Mouse (Mus musculus) liver, embryonic 11.5 days (tissue): Measurements from ENCODE around the gene Plekha4. TPM values are rescaled to one million over a fixed set of nuclear protein-coding genes. Genes with fewer than 3 reads are reported as not detected.

Experiments used
- ATAC-seq: fragments of 200-750 bp; cut with Nextera tagmentation; replicated peaks from 2 replicates; pipeline ENCODE4 v1.8.0; 2017; ENCODE audit warnings: moderate number of reproducible peaks, mild to moderate bottlenecking, moderate TSS enrichment, moderate library complexity; ENCODE audit not compliant: low FRiP score
- DNase-seq: peaks from one replicate; pipeline ENCODE4 v3.0.0-alpha.2; 2017; ENCODE audit warnings: low spot score
- H3K27ac ChIP-seq: fragments of 300-500 bp; sonication (generic); 2 replicates; pipeline ENCODE4 v1.5.1; 2014; ENCODE audit warnings: mild to moderate bottlenecking, low read depth, low read length, control low read depth
- H3K27me3 ChIP-seq: fragments of 300-500 bp; sonication (generic); replicated peaks from 2 replicates; pipeline ENCODE4 v1.6.1; 2014; ENCODE audit warnings: low read length, mixed read lengths; ENCODE audit not compliant: control insufficient read depth, insufficient read depth
- H3K36me3 ChIP-seq: fragments of 300-500 bp; sonication (generic); 2 replicates; pipeline ENCODE4 v1.6.1; 2014; ENCODE audit warnings: mild to moderate bottlenecking, low read length, moderate library complexity, mixed read lengths; ENCODE audit not compliant: control insufficient read depth, insufficient read depth
- H3K4me1 ChIP-seq: fragments of 300-500 bp; sonication (generic); replicated peaks from 2 replicates; pipeline ENCODE4 v1.6.1; 2014; ENCODE audit warnings: low read length, mixed read lengths; ENCODE audit not compliant: control insufficient read depth, insufficient read depth
- H3K4me2 ChIP-seq: fragments of 300-500 bp; sonication (generic); 2 replicates; pipeline ENCODE4 v1.6.1; 2014; ENCODE audit warnings: mild to moderate bottlenecking, control low read depth, moderate library complexity
- H3K4me3 ChIP-seq: fragments of 300-500 bp; sonication (generic); 2 replicates; pipeline ENCODE4 v1.5.1; 2014; ENCODE audit warnings: low read depth, low read length, control low read depth
- H3K9ac ChIP-seq: fragments of 300-500 bp; sonication (generic); 2 replicates; pipeline ENCODE4 v1.6.1; 2014; ENCODE audit warnings: low read depth, low read length, control low read depth
- H3K9me3 ChIP-seq: fragments of 300-500 bp; sonication (generic); 2 replicates; pipeline ENCODE4 v1.6.1; 2016; ENCODE audit warnings: low read length, inconsistent platforms, mixed read lengths; ENCODE audit not compliant: control insufficient read depth
- WGBS: fragments of 180-500 bp; shearing (Covaris S2); extraction: QIAGEN DNeasy Blood & Tissue Kit; methylation state at CpG from one replicate; pipeline ENCODE4 v1.1.7; 2014; 5-methylcytosine and 5-hydroxymethylcytosine counted together
- polyA plus RNA-seq: library from polyadenylated mRNA; unstranded; fragments of >200 nt; fragmentation: Nextera tagmentation; extraction: Ambion mirVana; gene quantifications from 2 replicates; pipeline ENCODE4 v1.2.1, GENCODE M21; 2014

Gene Plekha4
- polyA plus RNA-seq, 1 experiment from 2014 or later: 0.89 TPM

DNA sequence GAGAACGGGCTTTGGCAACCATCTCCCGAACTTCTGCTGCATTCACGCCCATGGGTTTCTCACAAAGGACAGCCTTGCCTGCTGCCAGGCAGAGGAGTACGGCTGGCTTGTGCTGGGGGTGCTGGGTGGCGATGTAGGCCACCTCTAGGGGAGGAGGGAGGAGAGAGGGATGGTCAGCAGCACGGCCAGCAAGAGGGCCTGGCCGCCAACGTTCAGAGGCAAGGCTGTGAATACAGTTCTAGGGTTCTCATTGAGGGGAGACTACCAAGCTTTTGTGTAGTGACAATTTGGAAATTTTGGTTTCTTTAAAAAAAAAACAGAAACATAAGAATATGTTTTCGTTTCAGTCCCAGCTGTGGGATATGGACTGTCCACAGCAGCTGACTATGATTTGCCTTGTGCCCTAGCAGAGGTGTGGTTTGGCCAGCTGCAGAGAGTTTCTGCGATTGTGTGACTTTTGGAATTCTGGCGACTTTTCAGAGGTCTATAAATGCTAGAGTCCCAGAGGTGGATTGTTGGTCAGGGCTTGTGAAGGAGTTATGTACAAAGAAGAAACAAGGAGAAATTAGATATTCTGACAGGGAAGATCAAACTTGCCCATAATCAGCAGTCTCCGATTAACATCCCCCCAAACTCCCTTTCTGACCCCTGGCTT lies 39.2 kb upstream of the Plekha4 start, which contains the start of gene Gm45808:
Gene Gm45808, minus strand, starts transcription at position 51 of the 655 bp plus-strand sequence.
- Histone ChIP-seq H3K27ac (peak within 1 kb of the TSS; percentile 39), H3K9ac (no peak within 1 kb of the TSS), H3K4me1 (peaks cover 44% of the 10 kb centered on the region), H3K4me3 (peak within 1 kb of the TSS; percentile 15; the same call in 1 of the 2 replicates), H3K27me3 (no peaks in the 10 kb centered on the region), H3K9me3 (no peaks in the 10 kb centered on the region), H3K4me2 (peak within 1 kb of the TSS; percentile 73), H3K36me3 (no peaks in the 10 kb centered on the region)
- DNase-seq (no peak), ATAC-seq (no peak)
- WGBS: 81% methylated on average over 12 of the region's 12 CpGs

DNA sequence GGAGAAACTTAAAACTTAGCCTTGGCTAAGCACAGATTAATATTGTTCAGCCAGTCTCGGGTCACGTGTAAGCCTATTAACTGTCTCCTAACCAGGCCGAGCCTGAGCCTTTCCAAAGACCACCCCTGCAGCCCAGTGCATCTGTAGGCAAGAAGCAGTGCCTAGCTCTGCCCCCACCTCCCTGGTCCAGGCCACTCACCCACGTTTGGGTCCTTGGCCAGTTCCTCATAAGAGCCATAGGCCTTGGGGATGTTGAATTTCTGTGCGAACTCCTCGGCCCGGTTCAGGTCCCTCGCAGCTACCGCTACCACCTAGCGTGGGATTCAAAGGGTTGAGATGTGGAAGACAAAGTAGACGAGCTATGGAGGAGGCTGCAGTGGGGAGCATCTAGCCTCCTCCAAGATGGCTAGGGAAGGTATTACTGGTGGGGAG lies 38.3 kb upstream of the Plekha4 start:
- peak overlapping the region; percentile 68 for H3K9ac ChIP-seq
- peaks cover 43% of the 10 kb centered on the region for H3K4me1 ChIP-seq
- 34% methylated on average over 11 of the region's 11 CpGs for WGBS
- 0 out of 2 replicates have a peak, but pooled peaks cover under 1% of the 10 kb centered on the region for H3K36me3 ChIP-seq
- H3K27me3 ChIP-seq: no peaks in the 10 kb centered on the region
- ATAC-seq: no peak
- no peak for DNase-seq
- no peaks in the 10 kb centered on the region for H3K9me3 ChIP-seq
- H3K4me3 ChIP-seq: peak overlapping the region; percentile 52
- peak overlapping the region; percentile 73 for H3K4me2 ChIP-seq
- peak overlapping the region; percentile 60; the same call in 1 of the 2 replicates for H3K27ac ChIP-seq

DNA sequence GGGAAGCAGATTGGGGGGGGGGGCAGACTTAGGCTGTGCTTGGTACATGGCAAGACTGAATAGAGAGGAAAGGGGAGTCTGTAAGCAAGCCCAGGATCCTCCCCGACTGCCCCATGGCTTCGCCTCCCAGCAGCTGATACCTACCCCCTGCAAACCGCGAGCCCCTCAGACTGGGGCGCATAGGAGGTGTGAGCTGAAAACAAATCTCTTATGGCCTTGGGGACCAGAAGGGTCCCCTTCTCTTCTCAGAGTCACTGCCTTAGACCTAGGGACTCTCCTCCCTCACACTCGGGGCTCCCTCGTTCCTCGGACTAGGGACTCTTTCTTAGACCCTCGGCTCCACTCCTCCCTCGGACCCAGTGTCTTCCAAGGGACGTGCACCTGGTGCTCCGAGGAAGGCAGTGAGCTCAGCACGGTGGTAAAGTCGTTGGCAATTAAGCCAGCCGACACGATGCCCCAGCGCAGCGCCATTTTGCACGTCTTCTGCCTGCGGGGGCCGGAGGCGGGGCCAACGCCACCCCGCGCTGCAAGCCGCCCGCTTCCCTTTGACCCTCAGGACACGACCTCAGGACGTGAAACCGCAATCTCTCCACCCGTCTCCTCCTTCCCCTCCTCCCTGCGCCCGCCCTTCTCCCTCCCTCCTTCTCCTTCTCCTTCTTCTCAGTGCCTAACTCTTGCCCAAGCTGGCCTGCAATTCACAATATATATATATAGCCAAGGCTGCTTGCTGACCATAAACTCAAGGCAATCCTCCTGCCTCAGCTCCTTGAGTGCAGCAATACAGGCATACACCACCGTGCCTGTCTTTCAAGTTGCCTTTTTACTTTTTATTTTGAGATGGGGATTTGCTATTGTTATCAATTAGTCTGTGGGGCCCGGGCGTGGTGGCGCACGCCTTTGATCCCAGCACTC lies 37.6 kb upstream of the Plekha4 start, which contains the start of gene Dhdh:
Gene Dhdh, minus strand, starts transcription at position 513 of the 912 bp plus-strand sequence.
- H3K4me1 ChIP-seq: peaks cover 43% of the 10 kb centered on the region

GRCm38 (mm10) chr7:45489578-45489977 lies 36.6 kb upstream of the Plekha4 start:
- 0 out of 2 replicates have a peak overlapping the region, but pooled peaks have one; percentile 5 for H3K27ac ChIP-seq
- H3K4me3 ChIP-seq: no peak overlapping the region
- peaks cover 43% of the 10 kb centered on the region for H3K4me1 ChIP-seq
- H3K9ac ChIP-seq: no peak overlapping the region
- WGBS: 46% methylated on average over 7 of the region's 7 CpGs
- DNase-seq (no peak), ATAC-seq (peak; percentile 35)
- H3K27me3 ChIP-seq: no peaks in the 10 kb centered on the region
- H3K9me3 ChIP-seq: no peaks in the 10 kb centered on the region
- H3K36me3 ChIP-seq: peaks cover 16% of the 10 kb centered on the region
- H3K4me2 ChIP-seq: peak overlapping the region; percentile 73

More for the DNA sequence above, 37.6 kb upstream of the Plekha4 start, which contains the start of gene Dhdh:
- Histone ChIP-seq H3K9ac (peak within 1 kb of the TSS; percentile 68), H3K36me3 (peaks cover 6% of the 10 kb centered on the region), H3K27me3 (no peaks in the 10 kb centered on the region), H3K4me3 (peak within 1 kb of the TSS; percentile 52), H3K9me3 (no peaks in the 10 kb centered on the region), H3K4me2 (peak within 1 kb of the TSS; percentile 73), H3K27ac (peak within 1 kb of the TSS; percentile 60)
- WGBS: 7% methylated on average over 38 of the region's 38 CpGs
- DNase-seq (peak; percentile 62), ATAC-seq (peak; percentile 39; the same call in 1 of the 2 replicates)

- ATAC-seq (no peak), DNase-seq (peak; percentile 55)
- Histone ChIP-seq H3K9me3 (no peaks in the 10 kb centered on the region), H3K4me1 (peaks cover 43% of the 10 kb centered on the region), H3K27ac (peak overlapping the region; percentile 71), H3K27me3 (no peaks in the 10 kb centered on the region), H3K36me3 (peaks cover 24% of the 10 kb centered on the region), H3K4me2 (peak overlapping the region; percentile 58), H3K9ac (0 out of 2 replicates have a peak overlapping the region, but pooled peaks have one; percentile 16), H3K4me3 (no peak overlapping the region)
- WGBS: 43% methylated on average over 9 of the region's 9 CpGs
Measured at GRCm38 (mm10) chr7:45490822-45491221, 35.3 kb upstream of the Plekha4 start.

GRCm38 (mm10) chr7:45491264-45491663 lies 34.9 kb upstream of the Plekha4 start:
- DNase-seq (no peak), ATAC-seq (peak; percentile 59; the same call in 1 of the 2 replicates)
- H3K4me1 ChIP-seq: peaks cover 41% of the 10 kb centered on the region
- H3K9me3 ChIP-seq: no peaks in the 10 kb centered on the region
- H3K9ac ChIP-seq: 0 out of 2 replicates have a peak overlapping the region, but pooled peaks have one; percentile 16
- WGBS: 18% methylated on average over 3 of the region's 3 CpGs
- peak overlapping the region; percentile 58 for H3K4me2 ChIP-seq
- H3K4me3 ChIP-seq: no peak overlapping the region
- H3K27me3 ChIP-seq: no peaks in the 10 kb centered on the region
- H3K36me3 ChIP-seq: peaks cover 24% of the 10 kb centered on the region
- H3K27ac ChIP-seq: peak overlapping the region; percentile 71

GRCm38 (mm10) chr7:45492225-45492844 lies 33.8 kb upstream of the Plekha4 start:
- Histone ChIP-seq H3K27me3 (no peaks in the 10 kb centered on the region), H3K9ac (no peak overlapping the region), H3K9me3 (no peaks in the 10 kb centered on the region), H3K4me1 (peaks cover 31% of the 10 kb centered on the region), H3K27ac (no peak overlapping the region), H3K36me3 (peaks cover 27% of the 10 kb centered on the region), H3K4me2 (no peak overlapping the region), H3K4me3 (no peak overlapping the region)
- 94% methylated on average over 8 of the region's 8 CpGs for WGBS
- DNase-seq: no peak
- ATAC-seq: no peak

DNA sequence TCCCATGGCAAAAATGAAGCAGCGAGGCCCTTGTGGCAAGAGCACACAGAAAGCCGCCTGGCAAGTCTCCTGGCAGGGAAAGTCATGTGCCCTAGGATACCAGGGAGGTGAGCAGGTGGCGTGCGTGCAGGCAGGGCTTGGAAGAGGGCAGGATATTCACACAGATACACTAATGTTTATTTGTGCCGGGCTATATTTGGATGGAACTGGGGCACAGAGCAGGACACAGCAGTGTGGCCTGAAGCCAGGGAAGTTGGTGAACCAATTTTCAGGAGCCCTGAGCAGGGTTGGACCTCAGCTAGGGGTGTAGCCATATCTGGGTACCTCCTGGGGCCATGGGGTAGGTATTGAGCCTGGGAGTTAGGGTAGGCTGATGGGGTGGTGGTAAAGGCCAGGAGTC lies 33.2 kb upstream of the Plekha4 start:
- Histone ChIP-seq H3K9me3 (no peaks in the 10 kb centered on the region), H3K4me3 (no peak overlapping the region), H3K4me1 (peaks cover 28% of the 10 kb centered on the region), H3K27me3 (no peaks in the 10 kb centered on the region), H3K4me2 (no peak overlapping the region), H3K36me3 (peaks cover 27% of the 10 kb centered on the region), H3K27ac (no peak overlapping the region), H3K9ac (no peak overlapping the region)
- ATAC-seq (no peak), DNase-seq (no peak)
- 93% methylated on average over 5 of the region's 5 CpGs for WGBS
